Mouse (Mus musculus): ENCODE measurements around the gene Snx32. TPM values are rescaled to one million over a fixed set of nuclear protein-coding genes. Genes with fewer than 3 reads are reported as not detected.
"Not testable (repeated sequence)": the region's sequence is repeated elsewhere in the genome, so short reads cannot be mapped to it uniquely, and the experiment has no call there.

The Snx32 gene
- total RNA-seq, 4 experiments from 2014 or later: 3.7 to 6.5 (median 6.0) TPM

DNA sequence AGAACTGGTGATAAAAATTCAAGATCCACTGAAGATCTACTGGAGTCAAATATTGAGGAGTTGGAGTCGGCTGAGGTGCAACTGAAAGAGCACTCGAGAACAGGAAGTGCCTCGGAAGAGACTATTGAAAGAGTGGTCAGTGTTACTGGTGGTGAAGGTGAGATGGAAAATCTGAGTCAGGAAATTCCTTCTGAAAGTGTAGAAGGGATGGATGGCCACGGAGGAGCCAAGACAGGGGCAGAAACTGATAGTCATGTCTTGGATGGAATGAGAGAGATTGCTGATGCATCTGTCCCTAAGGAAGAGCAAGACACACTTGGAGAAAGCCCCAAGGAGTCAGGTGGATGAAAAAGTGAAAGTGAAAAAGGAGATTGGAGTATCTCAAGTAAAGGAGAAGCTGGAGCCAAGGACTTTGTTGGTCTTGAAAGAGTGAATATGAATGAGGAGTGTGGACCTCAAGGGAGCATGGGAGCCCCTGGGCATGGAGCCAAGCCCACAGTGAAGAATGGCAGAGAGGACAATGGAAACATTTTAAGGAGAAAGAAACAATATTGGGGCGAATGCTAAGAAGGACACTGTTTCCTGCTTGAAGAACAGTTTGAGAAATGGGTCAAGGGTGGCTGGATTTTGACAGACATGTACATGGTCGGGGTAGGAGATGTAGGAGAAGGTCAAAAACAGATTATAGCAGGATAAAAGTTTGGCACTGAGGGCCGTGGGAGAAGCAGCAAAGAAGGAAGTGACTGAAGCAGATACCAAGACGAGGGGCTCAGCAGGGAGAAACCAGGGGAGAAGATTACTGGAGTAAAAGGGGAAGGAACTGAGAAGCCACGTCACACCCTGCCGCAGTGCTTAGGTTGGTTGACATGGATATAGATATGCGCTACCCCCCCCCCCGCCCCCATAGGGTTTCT, 2.0 kb upstream of the Snx32 start:
- no peak for DNase-seq (ENCODE audit: low spot score)

GRCm38 (mm10) chr19:5511074-5511632, 815 bp upstream of the Snx32 start:
- no peak for DNase-seq (ENCODE audit: low spot score)

- no peak for DNase-seq (ENCODE audit: low spot score)
Observed at GRCm38 (mm10) chr19:5503687-5504086, 6.7 kb downstream of the Snx32 start, which contains the start of gene 1700020D05Rik. TSS of gene 1700020D05Rik (minus strand) at chr19:5503787.

DNA sequence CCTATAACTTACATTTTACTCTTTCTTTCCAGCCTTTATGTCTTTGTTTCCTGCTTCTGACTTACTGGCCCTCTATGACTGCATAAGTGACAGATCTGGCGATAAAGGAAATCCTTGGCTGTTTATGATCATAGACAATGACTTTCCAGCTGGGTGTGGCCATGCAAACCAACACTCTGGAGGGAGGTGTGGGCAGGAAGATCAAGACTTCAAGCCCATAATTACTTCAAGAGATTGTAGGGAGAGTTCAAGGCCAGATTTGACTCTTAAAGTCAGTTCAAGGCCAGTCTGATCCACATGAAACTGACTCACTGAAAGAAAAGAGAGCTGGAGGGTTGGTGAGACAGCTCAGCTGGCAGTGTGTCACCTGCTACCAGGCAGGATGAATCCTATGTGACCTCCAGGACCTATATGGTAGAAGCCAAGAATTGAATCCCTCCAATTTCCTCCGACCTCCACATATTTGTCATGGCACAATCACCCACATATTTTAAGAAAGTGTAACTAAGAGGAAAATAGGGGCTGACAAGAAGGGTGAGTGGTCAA, 9.9 kb downstream of the Snx32 start:
- DNase-seq (ENCODE audit: low spot score): no peak

DNA sequence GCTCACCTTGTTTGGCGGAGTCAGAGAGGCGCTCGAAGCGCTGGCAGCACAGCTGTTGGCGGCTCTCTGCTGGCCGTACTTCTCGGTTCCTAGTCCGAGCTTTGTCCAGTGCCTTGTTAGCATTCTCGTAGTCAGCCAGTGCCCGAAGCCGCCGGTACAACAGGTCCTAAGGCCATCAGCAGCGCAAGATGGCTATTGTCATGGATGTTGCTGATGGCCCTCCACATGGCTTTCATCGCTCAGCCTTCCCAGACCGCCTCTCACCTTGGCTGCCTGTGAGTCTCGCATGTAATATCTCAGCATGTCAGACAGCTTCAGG, 14.3 kb downstream of the Snx32 start:
- no peak for DNase-seq (ENCODE audit: low spot score)

DNA sequence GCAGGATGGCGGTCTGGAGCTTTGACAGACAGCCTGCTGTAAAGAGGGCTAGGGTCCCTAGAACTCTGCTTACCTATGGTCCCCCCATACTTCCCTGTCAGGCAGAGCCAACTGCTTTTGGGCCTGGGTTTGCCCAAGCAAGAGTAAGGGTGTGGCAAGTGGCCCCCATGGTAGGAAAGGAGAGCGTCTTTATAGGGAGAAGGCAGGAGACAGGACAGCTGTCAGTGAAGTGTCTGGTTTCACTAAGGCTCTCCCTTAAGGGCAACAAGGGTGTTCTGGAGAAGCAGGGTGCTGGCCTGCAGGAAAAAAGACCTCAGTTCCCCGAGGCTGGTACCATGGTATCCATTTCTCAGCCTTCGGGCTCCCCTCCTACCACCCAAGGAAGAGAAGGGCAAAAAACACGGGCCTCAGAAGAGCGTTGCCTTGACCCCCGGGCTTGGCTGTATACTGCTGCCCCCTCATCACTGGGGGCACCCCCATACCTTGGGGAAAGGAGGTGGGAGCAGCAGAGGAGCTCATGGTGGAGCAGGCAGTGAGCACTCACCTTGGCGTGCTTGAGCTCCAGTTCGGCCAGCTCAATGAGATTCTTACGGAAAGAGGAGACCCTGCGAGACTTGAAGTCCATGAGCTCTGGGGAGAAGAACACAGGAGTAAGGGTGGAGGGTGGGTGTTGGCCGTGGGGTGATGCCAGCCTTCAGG, 14.8 kb downstream of the Snx32 start:
- DNase-seq (ENCODE audit: low spot score): no peak

GRCm38 (mm10) chr19:5494314-5494713, 16.0 kb downstream of the Snx32 start:
- DNase-seq (ENCODE audit: low spot score): no peak

DNA sequence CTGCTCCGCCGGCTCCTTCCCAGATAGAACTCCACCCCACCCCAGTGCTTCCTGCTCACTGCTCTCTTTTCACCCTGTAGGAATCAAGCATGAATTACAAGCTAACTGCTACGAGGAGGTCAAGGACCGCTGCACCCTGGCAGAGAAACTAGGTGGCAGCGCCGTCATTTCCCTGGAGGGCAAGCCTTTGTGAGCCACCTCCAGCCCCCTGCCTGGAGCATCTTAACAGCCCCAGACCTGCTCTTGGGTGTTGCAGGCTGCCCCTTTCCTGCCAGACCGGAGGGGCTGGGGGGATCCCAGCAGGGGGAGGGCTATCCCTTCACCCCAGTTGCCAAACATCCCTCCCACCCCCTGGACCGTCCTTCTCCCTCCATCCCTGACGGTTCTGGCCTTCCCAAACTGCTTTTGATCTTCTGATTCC, 17.0 kb downstream of the Snx32 start:
- not testable (repeated sequence) for DNase-seq (ENCODE audit: low spot score)

DNA sequence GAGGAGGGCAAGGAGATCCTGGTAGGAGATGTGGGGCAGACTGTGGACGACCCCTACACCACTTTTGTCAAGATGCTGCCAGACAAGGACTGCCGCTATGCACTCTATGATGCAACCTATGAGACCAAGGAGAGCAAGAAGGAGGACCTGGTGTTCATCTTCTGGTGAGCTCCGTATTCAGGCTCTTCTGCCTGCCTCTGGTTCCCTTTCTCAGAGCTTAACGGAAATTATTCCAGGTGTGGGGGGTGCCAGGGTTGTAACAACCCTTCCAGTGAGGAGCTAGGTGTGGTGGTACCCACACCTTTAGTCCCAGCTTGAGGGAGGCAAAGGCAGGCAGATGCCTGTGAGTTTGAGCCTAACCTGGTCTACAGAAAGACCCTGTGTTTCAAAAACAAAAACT, 17.7 kb downstream of the Snx32 start:
- no peak for DNase-seq (ENCODE audit: low spot score)

DNA sequence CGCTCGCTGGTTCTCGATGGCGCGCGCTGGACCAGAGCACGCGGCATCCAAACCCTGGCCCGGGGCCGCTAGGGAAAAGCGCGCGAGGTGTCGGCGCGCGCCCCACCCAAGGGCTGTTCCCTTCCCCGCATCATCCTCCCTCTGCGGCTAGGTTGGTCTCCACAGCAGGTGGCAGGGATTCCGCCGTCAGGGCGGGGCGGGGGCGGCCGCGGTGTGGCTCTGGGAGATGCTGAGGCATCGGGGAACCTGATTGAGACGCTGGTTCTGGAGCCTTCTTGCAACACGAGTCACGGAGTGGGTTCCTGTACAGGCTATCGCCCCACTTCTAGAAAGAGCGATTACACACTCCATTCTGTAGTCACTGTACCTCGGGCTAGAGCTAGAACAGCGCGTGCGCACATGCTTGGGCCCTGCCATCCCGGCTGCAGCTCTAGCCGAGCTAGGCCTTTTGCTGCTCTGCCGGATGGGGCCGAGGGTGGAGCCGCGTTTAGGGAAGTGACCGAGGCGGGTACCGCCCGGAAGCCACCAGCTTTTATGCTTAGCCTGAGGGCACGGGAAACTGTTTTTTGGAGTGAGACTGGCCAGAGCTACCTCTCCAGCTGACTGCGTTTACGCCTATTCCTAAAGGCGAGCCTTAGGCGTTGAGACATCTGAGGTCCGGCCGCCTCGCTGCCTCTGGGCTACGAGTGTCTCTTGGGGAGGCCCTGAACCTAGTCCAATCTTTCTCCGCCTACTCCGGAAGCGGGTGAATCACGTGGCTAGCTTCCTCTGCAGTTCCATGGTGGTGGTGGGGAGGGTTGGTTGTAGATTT, 19.2 kb downstream of the Snx32 start:
- DNase-seq (ENCODE audit: low spot score): peak; percentile 92

- peak; percentile 96 for DNase-seq (ENCODE audit: low spot score)
Observed at GRCm38 (mm10) chr19:5490313-5490897, 19.9 kb downstream of the Snx32 start, which contains the start of gene Cfl1. TSS of gene Cfl1 (plus strand) at chr19:5490455.

DNA sequence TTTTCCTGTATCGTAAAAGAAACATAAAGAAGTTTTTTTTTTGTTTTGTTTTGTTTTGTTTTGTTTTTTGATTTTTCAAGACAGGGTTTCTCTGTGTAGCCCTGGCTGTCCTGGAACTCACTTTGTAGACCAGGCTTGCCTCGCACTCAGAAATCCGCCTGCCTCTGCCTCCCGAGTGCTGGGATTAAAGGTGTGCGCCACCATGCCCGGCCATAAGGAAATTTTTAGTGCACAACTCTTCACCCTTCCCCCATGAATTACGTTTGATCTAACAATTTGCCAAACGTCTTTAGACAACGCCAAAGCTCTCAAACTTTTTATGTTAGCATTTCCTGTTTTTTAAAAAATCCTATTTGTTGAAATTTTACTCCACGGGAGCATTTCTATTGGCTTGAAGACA, 20.6 kb downstream of the Snx32 start:
- DNase-seq (ENCODE audit: low spot score): not testable (repeated sequence)

- DNase-seq (ENCODE audit: low spot score): peak; percentile 97
Observed at GRCm38 (mm10) chr19:5488878-5489571, 21.3 kb downstream of the Snx32 start.

GRCm38 (mm10) chr19:5487768-5488550, 22.4 kb downstream of the Snx32 start, which contains the start of gene Mus81:
TSS of gene Mus81 (minus strand) at chr19:5488402.
- DNase-seq (ENCODE audit: low spot score): peak; percentile 98

DNA sequence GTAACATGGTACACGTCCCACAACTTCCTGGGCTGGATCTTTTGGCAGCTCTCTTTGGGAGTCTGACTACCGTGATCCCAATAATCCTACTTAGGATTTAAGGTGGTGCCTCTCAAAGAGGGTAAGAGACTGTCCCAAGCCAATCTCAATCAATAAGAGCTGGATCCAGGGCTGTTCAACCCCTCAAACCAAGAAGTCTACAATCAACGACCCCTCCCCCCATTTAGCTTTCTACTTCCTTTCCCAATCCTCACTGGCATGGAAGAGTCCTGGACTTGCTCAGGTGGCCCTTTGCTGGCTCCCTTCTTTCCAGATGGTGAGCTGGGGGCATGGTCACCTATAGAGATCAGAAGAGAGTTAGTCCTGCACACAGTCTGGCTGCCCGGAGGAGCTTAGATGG, 23.6 kb downstream of the Snx32 start:
- no peak for DNase-seq (ENCODE audit: low spot score)

- no peak for DNase-seq (ENCODE audit: low spot score)
Observed at GRCm38 (mm10) chr19:5486286-5486685, 24.1 kb downstream of the Snx32 start.

GRCm38 (mm10) chr19:5485821-5486220, 24.5 kb downstream of the Snx32 start:
- no peak for DNase-seq (ENCODE audit: low spot score)

- DNase-seq (ENCODE audit: low spot score): no peak
Observed at GRCm38 (mm10) chr19:5485371-5485770, 25.0 kb downstream of the Snx32 start.

- no peak for DNase-seq (ENCODE audit: low spot score)
Observed at GRCm38 (mm10) chr19:5484496-5484895, 25.8 kb downstream of the Snx32 start.
